Mouse (Mus musculus) ES-Bruce4 (cell line): ENCODE results near the gene Zbtb49. TPM values are rescaled to one million over a fixed set of nuclear protein-coding genes. Genes with fewer than 3 reads are reported as not detected.

Experiments used
- H3K27ac ChIP-seq: 2 replicates; pipeline ENCODE4 v1.5.1; 2012; ENCODE audit warnings: low read length, inconsistent platforms; ENCODE audit not compliant: insufficient read depth
- H3K27me3 ChIP-seq: 2 replicates; pipeline ENCODE4 v1.6.1; 2012; ENCODE audit warnings: mild to moderate bottlenecking, low read length, inconsistent platforms; ENCODE audit not compliant: control insufficient read depth, poor library complexity, insufficient read depth, severe bottlenecking
- H3K36me3 ChIP-seq: 2 replicates; pipeline ENCODE4 v1.6.1; 2012; ENCODE audit warnings: inconsistent platforms, mild to moderate bottlenecking, low read length, moderate library complexity; ENCODE audit not compliant: control insufficient read depth, poor library complexity, insufficient read depth, severe bottlenecking
- H3K4me1 ChIP-seq: one replicate; pipeline ENCODE4 v1.8.1; 2011; ENCODE audit warnings: low read length; ENCODE audit not compliant: control insufficient read depth, insufficient read depth
- H3K4me3 ChIP-seq: 2 replicates; pipeline ENCODE4 v1.5.1; 2011; ENCODE audit warnings: low read depth, mild to moderate bottlenecking, low read length
- H3K9ac ChIP-seq: 2 replicates; pipeline ENCODE4 v1.6.1; 2012; ENCODE audit warnings: low read depth, mild to moderate bottlenecking, inconsistent platforms; ENCODE audit not compliant: poor library complexity, severe bottlenecking
- H3K9me3 ChIP-seq: replicated peaks from 2 replicates; pipeline ENCODE4 v1.6.1; 2012; ENCODE audit warnings: mild to moderate bottlenecking, low read length, inconsistent platforms; ENCODE audit not compliant: control insufficient read depth, poor library complexity, insufficient read depth, severe bottlenecking
- CTCF ChIP-seq: IDR thresholded peaks from one replicate; pipeline ENCODE4 v1.8.1; 2011; ENCODE audit warnings: low read depth, low read length
- EP300 ChIP-seq: IDR thresholded peaks from 2 replicates; pipeline ENCODE4 v1.6.1; 2011; ENCODE audit warnings: low read depth, low read length; ENCODE audit not compliant: insufficient read depth
- POLR2A ChIP-seq: IDR thresholded peaks from one replicate; pipeline ENCODE4 v1.8.1; 2011; ENCODE audit warnings: low read length; ENCODE audit not compliant: insufficient read depth
- polyA plus RNA-seq: library from polyadenylated mRNA; stranded (reverse); fragments of >200 nt; gene quantifications from 2 replicates; pipeline ENCODE4 v1.2.4, GENCODE M21; 2011; ENCODE audit warnings: low read depth; ENCODE audit not compliant: missing spikeins, insufficient read depth, insufficient read length

The Zbtb49 gene
- polyA plus RNA-seq, 1 experiment = 5.6 TPM

DNA sequence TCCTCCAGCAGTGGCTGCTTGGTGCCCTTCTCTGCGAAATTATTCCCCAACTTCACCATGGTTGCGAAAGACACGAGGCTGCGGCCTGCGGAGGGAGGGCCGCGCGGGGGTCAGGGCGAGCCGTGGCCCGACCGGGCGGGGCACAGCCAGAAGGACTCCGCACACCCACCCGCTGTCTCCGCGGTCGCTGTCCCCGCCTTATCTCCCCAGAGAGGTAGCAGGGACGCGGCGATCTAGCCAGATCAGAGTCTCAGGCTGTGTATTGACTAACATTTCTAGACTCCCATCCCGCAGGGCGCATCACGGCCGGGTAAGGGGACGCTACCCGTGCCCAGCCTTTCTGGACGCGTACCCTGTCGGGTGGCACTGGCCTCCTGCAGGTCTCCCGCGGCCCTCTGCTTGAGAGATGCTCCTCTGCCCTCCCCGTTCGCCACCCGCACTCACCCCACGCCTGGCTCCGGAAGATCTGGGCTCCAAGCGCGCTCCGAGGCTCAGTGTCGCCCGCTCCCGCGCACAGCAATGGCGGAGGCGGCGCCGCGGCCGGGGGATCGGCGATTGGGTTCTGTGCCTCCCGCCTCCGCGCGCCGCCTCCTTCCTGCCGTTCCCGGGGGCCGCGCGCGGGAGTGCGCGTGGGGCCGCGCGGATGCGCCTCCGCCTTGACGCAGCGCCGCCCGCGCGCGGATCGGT, 61.2 kb downstream of the Zbtb49 start:
- H3K4me1 ChIP-seq = no peaks in the 10 kb centered on the region
- peaks cover 6% of the 10 kb centered on the region for H3K27me3 ChIP-seq
- no peaks in the 10 kb centered on the region for H3K36me3 ChIP-seq
- no peaks in the 10 kb centered on the region for H3K9me3 ChIP-seq
- TF ChIP-seq EP300 (no peak), CTCF (no peak), POLR2A (no peak)
- H3K27ac ChIP-seq = no peak overlapping the region
- H3K4me3 ChIP-seq = peak overlapping the region; percentile 59
- peak overlapping the region; percentile 55 for H3K9ac ChIP-seq

DNA sequence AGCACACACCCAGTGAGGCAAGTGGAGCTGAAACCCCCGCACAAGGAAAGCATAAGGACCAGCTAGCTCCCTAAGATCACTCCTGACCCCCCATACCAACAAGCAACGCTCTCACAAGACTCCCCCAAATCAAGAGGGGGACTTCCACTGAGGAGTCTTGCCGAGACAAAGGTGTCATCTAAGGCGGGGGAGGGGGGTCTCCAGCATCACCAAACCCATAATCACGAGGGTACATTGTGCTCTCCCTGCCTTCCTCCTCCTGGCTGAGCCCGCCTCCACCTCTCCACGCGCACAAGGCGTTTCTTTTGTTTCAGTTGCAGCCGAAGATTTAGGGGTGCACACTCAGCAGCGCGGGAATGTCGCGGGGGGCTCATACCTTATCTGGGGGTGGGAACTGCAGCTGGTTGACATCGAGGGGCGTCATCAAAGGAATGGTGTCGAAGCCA, 61.7 kb downstream of the Zbtb49 start:
- Histone ChIP-seq H3K4me1 (no peaks in the 10 kb centered on the region), H3K36me3 (no peaks in the 10 kb centered on the region), H3K4me3 (peak overlapping the region; percentile 59), H3K9me3 (no peaks in the 10 kb centered on the region), H3K27me3 (peaks cover 6% of the 10 kb centered on the region), H3K9ac (no peak overlapping the region), H3K27ac (no peak overlapping the region)
- TF ChIP-seq CTCF (no peak), POLR2A (no peak), EP300 (no peak)

DNA sequence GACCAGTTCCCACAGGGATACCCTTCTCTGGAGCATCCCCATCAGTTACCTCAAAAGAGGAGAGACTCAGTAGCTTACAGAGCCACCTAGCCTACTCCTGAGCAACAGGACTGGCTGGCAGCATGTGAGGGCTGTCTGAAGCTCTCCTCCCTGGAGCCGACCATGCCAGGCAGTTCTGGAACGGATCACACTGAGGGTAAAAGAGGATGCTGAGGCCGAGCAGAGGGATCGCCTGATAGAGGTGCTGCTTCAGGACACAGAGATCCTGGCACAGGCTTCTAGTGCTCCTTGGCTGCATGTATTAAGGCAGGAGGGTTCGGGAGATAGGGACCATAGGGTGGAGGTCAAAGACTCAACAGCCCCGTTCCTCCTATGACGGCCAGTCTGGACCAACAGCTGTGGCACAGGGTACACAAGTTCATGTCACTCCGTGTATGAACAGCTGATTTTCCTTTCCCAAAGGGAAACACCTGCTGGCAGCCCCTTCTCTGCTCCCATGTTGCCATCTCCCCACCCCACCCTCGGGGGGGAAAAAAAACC, 62.7 kb downstream of the Zbtb49 start:
- H3K9me3 ChIP-seq = no peaks in the 10 kb centered on the region
- no peak overlapping the region for H3K27ac ChIP-seq
- H3K9ac ChIP-seq = no peak overlapping the region
- no peaks in the 10 kb centered on the region for H3K4me1 ChIP-seq
- no peaks in the 10 kb centered on the region for H3K36me3 ChIP-seq
- TF ChIP-seq EP300 (no peak), POLR2A (no peak), CTCF (no peak)
- H3K27me3 ChIP-seq = peaks cover 6% of the 10 kb centered on the region
- H3K4me3 ChIP-seq = no peak overlapping the region

DNA sequence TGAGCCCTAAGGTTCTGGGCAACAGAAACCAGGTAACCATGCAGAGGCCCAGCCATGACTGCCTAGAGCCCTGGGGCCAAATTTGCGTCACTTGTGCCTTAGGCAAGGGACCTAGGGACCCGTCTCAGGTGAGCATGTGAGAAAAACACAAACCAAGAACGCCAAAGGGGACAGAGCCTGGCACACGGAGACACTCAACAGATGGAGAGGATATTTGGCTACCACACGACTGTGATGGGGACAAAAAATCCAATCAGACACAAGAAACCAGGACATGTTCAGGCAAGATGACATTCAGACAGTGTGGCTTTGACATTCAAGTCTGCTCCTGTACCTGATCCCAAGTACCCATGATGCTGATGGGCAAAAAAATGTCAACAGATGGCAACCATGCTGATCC, 66.6 kb downstream of the Zbtb49 start:
- no peak overlapping the region for H3K27ac ChIP-seq
- no peak for TF ChIP-seq CTCF
- TF ChIP-seq EP300 = no peak
- no peak for TF ChIP-seq POLR2A
- no peaks in the 10 kb centered on the region for H3K27me3 ChIP-seq
- no peak overlapping the region for H3K9ac ChIP-seq
- no peaks in the 10 kb centered on the region for H3K9me3 ChIP-seq
- H3K4me1 ChIP-seq = no peaks in the 10 kb centered on the region
- no peak overlapping the region for H3K4me3 ChIP-seq
- H3K36me3 ChIP-seq = no peaks in the 10 kb centered on the region

DNA sequence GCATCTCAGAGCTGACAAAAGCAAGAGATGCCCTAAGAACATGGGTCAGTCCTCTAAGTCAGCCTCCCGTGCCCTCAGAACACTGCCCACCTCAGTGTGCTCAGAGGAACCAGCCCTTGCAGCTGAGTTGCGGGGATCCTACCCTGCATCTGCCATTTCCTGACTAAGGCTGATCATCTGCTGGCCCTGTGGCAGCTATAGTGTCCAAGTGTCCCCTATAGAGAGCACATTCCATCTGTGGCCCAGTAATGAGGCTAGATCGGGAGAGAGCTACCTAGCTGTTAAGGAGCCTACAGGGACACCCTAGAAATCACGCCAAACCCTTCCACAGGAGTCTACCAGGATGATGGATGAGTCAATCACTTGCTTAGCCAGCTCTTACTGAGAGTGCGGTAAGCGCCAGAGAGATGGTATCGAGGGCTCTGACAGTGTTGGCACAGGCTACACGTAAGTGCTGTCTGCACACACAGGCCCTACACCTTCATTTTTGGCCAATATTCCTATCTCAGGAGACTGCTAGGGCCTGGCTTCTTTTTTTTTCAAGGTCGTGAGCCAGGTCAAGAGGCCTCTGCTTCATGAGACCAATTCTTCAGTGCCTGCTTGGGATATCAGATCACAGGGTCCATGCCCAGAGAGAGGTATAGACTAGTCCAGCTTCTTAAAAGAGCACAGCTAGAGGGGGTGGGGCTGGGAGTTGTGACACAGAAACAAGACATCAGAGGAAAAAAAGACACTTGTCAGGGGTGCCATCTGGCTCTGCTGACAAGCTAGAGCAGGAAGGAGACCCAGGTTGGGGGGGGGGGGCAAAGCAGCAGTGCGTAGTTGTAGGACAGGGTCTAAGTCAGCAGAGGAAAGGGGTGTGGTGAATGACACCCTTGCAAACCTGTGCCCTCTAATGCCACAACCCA, 67.8 kb downstream of the Zbtb49 start:
- Histone ChIP-seq H3K9ac (no peak overlapping the region), H3K36me3 (no peaks in the 10 kb centered on the region), H3K9me3 (no peaks in the 10 kb centered on the region), H3K4me1 (no peaks in the 10 kb centered on the region), H3K27ac (no peak overlapping the region), H3K27me3 (no peaks in the 10 kb centered on the region), H3K4me3 (no peak overlapping the region)
- TF ChIP-seq CTCF (no peak), POLR2A (no peak), EP300 (no peak)
